In the genomic region with DNA sequence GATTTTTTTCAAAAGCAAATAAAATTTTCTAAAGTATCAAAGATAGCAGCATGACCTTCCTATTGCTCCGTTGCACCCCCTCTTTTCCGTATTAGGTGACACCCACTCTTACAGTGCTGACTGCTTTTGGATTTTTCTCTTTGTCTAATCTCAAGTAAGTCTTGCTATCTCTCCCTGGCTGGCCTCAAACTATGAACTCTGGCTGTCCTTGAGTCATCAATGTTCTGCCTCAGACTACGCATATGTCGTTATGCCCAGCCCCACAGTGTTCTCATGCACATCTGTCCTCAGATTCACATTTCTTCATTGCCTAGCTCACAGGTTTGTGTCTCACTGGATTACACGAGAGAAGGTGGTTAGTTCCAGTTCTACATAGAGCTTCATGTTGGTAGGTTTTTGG, we compare ENCODE assay signal across 1 mouse cellular context.
TF ChIP-seq lines count a peak whose summit lies in the region.

No protein-coding gene starts in this region.

TF ChIP-seq in CH12.LX, 34 proteins besides CTCF, POLR2A, EP300 and RAD21:
- TF ChIP-seq SIN3A (IDR thresholded peaks at IDR 0.05; ENCODE audit: low read length) (no peak), GABPA (IDR thresholded peaks at IDR 0.05; ENCODE audit: insufficient replicate concordance, low read depth, low read length) (no peak), MEF2A (IDR thresholded peaks at IDR 0.05; ENCODE audit: borderline replicate concordance, low read depth, low read length) (no peak), ZNF384 (IDR thresholded peaks at IDR 0.05; ENCODE audit: low read depth, low read length) (no peak), ELF1 (IDR thresholded peaks at IDR 0.05; ENCODE audit: low read depth, low read length) (no peak), MAZ (IDR thresholded peaks at IDR 0.05; ENCODE audit: low read depth, low read length) (no peak), MAFK (IDR thresholded peaks at IDR 0.05; ENCODE audit: insufficient replicate concordance, low read length) (no peak), BHLHE40 (IDR thresholded peaks at IDR 0.05; ENCODE audit: low read depth, low read length) (no peak), SMC3 (IDR thresholded peaks at IDR 0.05; ENCODE audit: low read depth, low read length) (no peak), TCF12 (IDR thresholded peaks at IDR 0.05; ENCODE audit: low read depth, low read length) (no peak), CHD2 (IDR thresholded peaks at IDR 0.05; ENCODE audit: low read length) (no peak)
TF ChIP-seq in CH12.LX: peak in this region for 0.
